Comparison of ENCODE assay signal across 8 mouse cellular contexts in genomic region chr3:120192439-120193326, GRCm38 (mm10).
DNase-seq lines count a peak whose midpoint lies in the region; ATAC-seq lines count a peak whose summit lies in the region.

No protein-coding gene starts in this region.

- no peak overlapping the region for H3K4me2 ChIP-seq in embryonic facial prominence, embryonic 11.5 days (ENCODE audit: low read depth, low read length)

- H3K4me3 ChIP-seq in embryonic facial prominence, embryonic 11.5 days (ENCODE audit: low read depth, low read length): no peak overlapping the region

- no peak overlapping the region for H3K27ac ChIP-seq in embryonic facial prominence, embryonic 11.5 days (replicated peaks; ENCODE audit: low read depth, low read length)

- DNase-seq in 3T3-L1 (ENCODE audit: low read depth, low spot score): peak; percentile 91
- DNase-seq in adrenal gland, postnatal 10 days: peak; percentile 73
- DNase-seq in embryonic facial prominence, embryonic 11.5 days (ENCODE audit: low spot score): peak; percentile 78
- peak; percentile 68 for DNase-seq in heart, postnatal 4 days
- DNase-seq in layer of hippocampus, adult 18-20 months (ENCODE audit: low spot score in 2 of 2): peak; percentile 65 to 91
- peak; percentile 12 to 14 for DNase-seq in lung, adult 18-20 months
- DNase-seq in retina, embryonic 14.5 days (ENCODE audit: low spot score): peak; percentile 87

- H3K9me3 ChIP-seq in embryonic facial prominence, embryonic 11.5 days (replicated peaks; ENCODE audit: control insufficient read depth, low read length): no peaks in the 10 kb centered on the region

- ATAC-seq in embryonic facial prominence, embryonic 11.5 days (replicated peaks; ENCODE audit: insufficient number of reproducible peaks, low FRiP score, low TSS enrichment, low read depth): no peak
- no peak for ATAC-seq in erythroid progenitor cell, adult 5-6 weeks (replicated peaks; ENCODE audit: low FRiP score, poor library complexity, severe bottlenecking)

- H3K27me3 ChIP-seq in embryonic facial prominence, embryonic 11.5 days (ENCODE audit: control insufficient read depth, insufficient read depth, low read length): no peaks in the 10 kb centered on the region

- H3K4me1 ChIP-seq in embryonic facial prominence, embryonic 11.5 days (ENCODE audit: control insufficient read depth, insufficient read depth, low read length): no peaks in the 10 kb centered on the region

- H3K9ac ChIP-seq in embryonic facial prominence, embryonic 11.5 days (replicated peaks; ENCODE audit: low read length): no peak overlapping the region

- 45% methylated on average over 15 of the region's 15 CpGs for WGBS in embryonic facial prominence, embryonic 11.5 days

- no peaks in the 10 kb centered on the region for H3K36me3 ChIP-seq in embryonic facial prominence, embryonic 11.5 days (replicated peaks; ENCODE audit: control insufficient read depth, insufficient read depth, low read depth, low read length)

Comparison
In these comparisons a context has a peak if more than half of its experiments do, and no peak if none do; other contexts are left out.
1. DNase-seq: peak in every context shown above with its lines; median percentile 91 in 3T3-L1; 87 in retina, embryonic 14.5 days; 78 in embryonic facial prominence, embryonic 11.5 days; 78 in layer of hippocampus, adult 18-20 months; 73 in adrenal gland, postnatal 10 days; 68 in heart, postnatal 4 days; 13 in lung, adult 18-20 months.